Mouse (Mus musculus) retina, postnatal 1 day (tissue): ENCODE measurements around the gene Tigit.

Source experiments
- DNase-seq: peaks from one replicate; pipeline ENCODE4 v3.0.0-alpha.2; 2012

Tigit gene

GRCm38 (mm10) chr16:43662124-43663004 lies 1.6 kb downstream of the Tigit start:
- DNase-seq, result no peak

GRCm38 (mm10) chr16:43661576-43661975 lies 2.4 kb downstream of the Tigit start:
- no peak for DNase-seq

- DNase-seq, result no peak
Measured at GRCm38 (mm10) chr16:43655183-43655787, 8.7 kb downstream of the Tigit start.

- DNase-seq, result no peak
Measured at GRCm38 (mm10) chr16:43654269-43654668, 9.7 kb downstream of the Tigit start.

GRCm38 (mm10) chr16:43653288-43653687 lies 10.7 kb downstream of the Tigit start:
- DNase-seq, result no peak

GRCm38 (mm10) chr16:43650355-43651080 lies 13.4 kb downstream of the Tigit start:
- no peak for DNase-seq

- DNase-seq, result no peak
Measured at GRCm38 (mm10) chr16:43647641-43648040, 16.3 kb downstream of the Tigit start.

- DNase-seq, result no peak
Measured at GRCm38 (mm10) chr16:43646943-43647342, 17.0 kb downstream of the Tigit start.

- DNase-seq, result no peak
Measured at GRCm38 (mm10) chr16:43645879-43646278, 18.1 kb downstream of the Tigit start.

- no peak for DNase-seq
Measured at GRCm38 (mm10) chr16:43641230-43641629, 22.7 kb downstream of the Tigit start.

GRCm38 (mm10) chr16:43638406-43639049 lies 25.4 kb downstream of the Tigit start:
- DNase-seq, result no peak

GRCm38 (mm10) chr16:43637241-43637640 lies 26.7 kb downstream of the Tigit start:
- no peak for DNase-seq

- DNase-seq, result no peak
Measured at GRCm38 (mm10) chr16:43634037-43634436, 29.9 kb downstream of the Tigit start.

- no peak for DNase-seq
Measured at GRCm38 (mm10) chr16:43631758-43632157, 32.2 kb downstream of the Tigit start.

- DNase-seq, result no peak
Measured at GRCm38 (mm10) chr16:43628662-43629061, 35.3 kb downstream of the Tigit start.

- DNase-seq, result no peak
Measured at GRCm38 (mm10) chr16:43625956-43626355, 38.0 kb downstream of the Tigit start.

GRCm38 (mm10) chr16:43625289-43625688 lies 38.7 kb downstream of the Tigit start:
- peak; percentile 6 for DNase-seq

- no peak for DNase-seq
Measured at GRCm38 (mm10) chr16:43624876-43625275, 39.1 kb downstream of the Tigit start.

- no peak for DNase-seq
Measured at GRCm38 (mm10) chr16:43623315-43624000, 40.5 kb downstream of the Tigit start.

GRCm38 (mm10) chr16:43620359-43620758 lies 43.6 kb downstream of the Tigit start:
- no peak for DNase-seq

GRCm38 (mm10) chr16:43619277-43619676 lies 44.7 kb downstream of the Tigit start:
- no peak for DNase-seq

- DNase-seq, result no peak
Measured at GRCm38 (mm10) chr16:43618286-43618685, 45.7 kb downstream of the Tigit start.
